Mouse (Mus musculus) myocyte (in vitro differentiated cells): ENCODE results near the gene Pilrb2.

Experiments
- CEBPB ChIP-seq: IDR thresholded peaks from 2 replicates; pipeline ENCODE4 v1.6.1; 2011; ENCODE audit warnings: mild to moderate bottlenecking, moderate library complexity; ENCODE audit not compliant: poor library complexity, insufficient read depth, severe bottlenecking
- E2F4 ChIP-seq: IDR thresholded peaks from one replicate; pipeline ENCODE4 v1.6.1; 2011; ENCODE audit warnings: mild to moderate bottlenecking, control low read depth, moderate library complexity; ENCODE audit not compliant: insufficient read depth
- MAX ChIP-seq: IDR thresholded peaks from one replicate; pipeline ENCODE4 v1.6.1; 2011; ENCODE audit warnings: low read depth, mild to moderate bottlenecking, control low read depth
- MYOD1 ChIP-seq, 3 experiments: IDR thresholded peaks; one replicate each; pipeline ENCODE4 v1.6.1; 2011; ENCODE audit warnings: control low read depth in 2 of 3, low read depth in 2 of 3, mild to moderate bottlenecking in 2 of 3, moderate library complexity in 1 of 3; ENCODE audit not compliant: insufficient read length in 2 of 3, control insufficient read depth in 1 of 3
- MYOG ChIP-seq, 3 experiments: IDR thresholded peaks; one replicate each; pipeline ENCODE4 v1.6.1; 2011; ENCODE audit warnings: control low read depth in 2 of 3, low read depth in 2 of 3, mild to moderate bottlenecking in 2 of 3; ENCODE audit not compliant: insufficient read length in 2 of 3, control insufficient read depth in 1 of 3, insufficient read depth in 1 of 3
- POLR2A ChIP-seq: IDR thresholded peaks from one replicate; pipeline ENCODE4 v1.6.1; 2011; ENCODE audit warnings: low read depth, mild to moderate bottlenecking, control low read depth, moderate library complexity; ENCODE audit not compliant: insufficient read length
- POLR2AphosphoS2 ChIP-seq: IDR thresholded peaks from one replicate; pipeline ENCODE4 v1.6.1; 2011; ENCODE audit warnings: low read depth, control low read depth; ENCODE audit not compliant: insufficient read length
- REST ChIP-seq: IDR thresholded peaks from one replicate; pipeline ENCODE4 v1.6.1; 2011; ENCODE audit warnings: mild to moderate bottlenecking, control low read depth, moderate library complexity; ENCODE audit not compliant: insufficient read depth, insufficient read length
- SRF ChIP-seq: IDR thresholded peaks from one replicate; pipeline ENCODE4 v1.6.1; 2011; ENCODE audit warnings: low read depth; ENCODE audit not compliant: control insufficient read depth, insufficient read length
- TCF12 ChIP-seq: IDR thresholded peaks from one replicate; pipeline ENCODE4 v1.6.1; 2011; ENCODE audit warnings: mild to moderate bottlenecking, control low read depth; ENCODE audit not compliant: poor library complexity, insufficient read depth, severe bottlenecking
- USF1 ChIP-seq: IDR thresholded peaks from one replicate; pipeline ENCODE4 v1.6.1; 2011; ENCODE audit warnings: low read depth, mild to moderate bottlenecking, control low read depth, moderate library complexity

- TF ChIP-seq POLR2A (no peak), SRF (no peak), USF1 (no peak), MYOD1 (IDR thresholded peaks at IDR 0.05; ENCODE audit: control insufficient read depth in 1 of 3, insufficient read length in 2 of 3, low read depth in 2 of 3) (no peak), MYOG (IDR thresholded peaks at IDR 0.05; ENCODE audit: control insufficient read depth in 1 of 3, insufficient read depth in 1 of 3, insufficient read length in 2 of 3, low read depth in 2 of 3) (no peak), TCF12 (no peak), POLR2AphosphoS2 (no peak), E2F4 (no peak), MAX (no peak), REST (no peak), CEBPB (no peak)
Measured at GRCm38 (mm10) chr5:137825030-137825429, 46.6 kb downstream of the Pilrb2 start.
